Mouse (Mus musculus) mouse trophoblast stem cell (cell line): Measurements from ENCODE around the gene Cers1.

ENCODE experiments used
- in situ Hi-C, 2 experiments: fragments of 300-500 bp; cut with MseI, MboI; formaldehyde crosslinking; loops; 2 replicates in 1 of 2; 3 replicates in 1 of 2; pipeline ENCODE4 v1.15.1; 2025

The Cers1 gene

DNA sequence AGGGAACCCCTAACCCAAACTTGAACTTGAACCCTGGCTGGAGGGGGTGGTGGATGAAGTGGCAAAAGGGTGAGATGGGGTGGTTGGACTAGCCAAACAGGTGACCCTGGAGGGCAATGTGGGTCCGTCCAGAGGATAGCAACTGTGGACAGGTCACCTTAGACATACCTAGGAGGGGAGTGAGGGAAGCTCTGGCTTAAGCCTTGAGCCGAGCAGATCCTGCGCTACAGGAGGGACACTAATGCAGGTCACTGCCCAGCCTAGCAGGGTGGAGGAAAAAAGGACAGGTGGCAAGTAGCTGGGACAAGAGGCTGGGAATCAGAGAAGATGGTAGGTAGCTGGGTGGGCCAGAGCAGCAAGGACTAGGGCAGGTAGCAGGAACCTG, 36.4 kb downstream of the Cers1 start:
- in situ Hi-C loops: no loop called here

DNA sequence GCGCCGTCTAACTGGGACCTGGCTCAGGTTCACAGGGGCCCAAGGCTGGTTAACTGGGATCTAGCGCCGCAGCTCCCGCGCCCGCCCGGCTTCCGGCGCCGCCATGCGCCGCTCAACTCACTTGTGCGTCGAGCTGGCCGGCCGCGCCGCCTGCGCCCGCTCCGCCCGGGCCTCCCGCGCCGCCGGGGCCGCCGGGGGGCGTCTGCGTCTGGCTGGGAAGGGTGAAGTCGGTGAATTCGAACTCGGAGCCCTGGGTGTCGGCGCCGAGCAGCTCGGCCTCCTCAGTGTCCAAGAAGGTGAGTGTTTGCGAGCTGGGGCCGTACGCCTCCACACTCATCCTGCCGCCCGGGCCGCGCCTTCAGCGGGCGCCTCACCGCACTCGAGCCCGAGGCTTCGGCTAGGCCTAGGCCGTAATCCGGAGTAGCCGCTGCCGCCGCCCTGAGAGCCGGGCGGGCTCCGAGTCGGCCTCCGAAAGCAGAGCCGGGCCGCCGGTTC, 37.1 kb downstream of the Cers1 start:
- in situ Hi-C loops: no loop called here

DNA sequence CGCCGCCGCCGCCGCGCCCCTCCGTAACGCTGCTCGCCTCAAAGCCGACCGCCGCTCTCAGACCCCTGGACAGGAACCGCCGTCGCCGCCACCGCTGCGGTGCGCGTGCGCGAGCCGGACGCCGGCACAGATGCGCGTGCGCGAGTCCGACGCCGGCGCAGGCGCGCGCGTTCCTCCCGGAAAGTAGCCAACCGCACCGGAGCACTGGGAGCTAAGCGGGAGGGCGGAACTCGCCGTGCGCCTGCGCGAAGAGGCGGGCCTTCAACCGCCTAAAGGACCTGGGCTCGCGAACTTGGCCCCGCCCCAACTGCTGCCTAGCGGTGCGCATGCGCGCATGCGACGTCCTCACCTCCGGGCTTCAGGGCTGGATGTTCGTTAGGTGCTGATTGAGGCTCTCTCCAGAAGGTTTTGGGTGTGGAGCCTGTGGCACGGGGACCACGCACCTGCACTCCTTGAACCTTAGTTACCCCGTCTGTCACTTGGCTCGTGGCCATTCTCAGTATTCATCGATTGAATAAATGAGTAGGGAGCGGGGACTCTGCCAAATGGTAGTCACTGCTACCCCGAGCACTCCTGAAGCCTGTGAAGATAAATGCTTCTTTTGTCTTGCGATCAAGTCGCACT, 37.7 kb downstream of the Cers1 start, which contains the start of gene Upf1:
TSS of gene Upf1 (minus strand) at position 85 of the 624 bp plus-strand sequence.
- in situ Hi-C loops: no loop called here

DNA sequence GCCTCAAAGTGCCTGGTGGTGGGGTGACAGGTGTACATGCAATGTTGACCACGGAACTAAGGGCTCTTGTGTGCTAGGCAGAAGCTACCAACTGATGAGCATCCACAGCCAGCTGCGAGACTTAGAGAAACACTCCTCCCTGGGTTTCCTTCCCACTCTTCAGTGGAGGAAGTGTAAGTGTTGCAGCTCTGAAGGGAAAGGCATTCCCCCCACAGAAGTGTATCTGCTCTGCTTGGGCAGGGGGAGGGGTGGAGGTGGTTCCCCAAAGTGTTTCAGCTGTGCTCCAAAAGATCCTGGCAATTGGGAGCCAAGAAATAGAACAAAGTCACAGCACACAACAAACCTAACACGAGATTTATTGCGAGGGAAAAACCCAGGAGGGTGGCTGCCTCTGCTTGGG, 38.4 kb downstream of the Cers1 start:
- in situ Hi-C loops: no loop called here

DNA sequence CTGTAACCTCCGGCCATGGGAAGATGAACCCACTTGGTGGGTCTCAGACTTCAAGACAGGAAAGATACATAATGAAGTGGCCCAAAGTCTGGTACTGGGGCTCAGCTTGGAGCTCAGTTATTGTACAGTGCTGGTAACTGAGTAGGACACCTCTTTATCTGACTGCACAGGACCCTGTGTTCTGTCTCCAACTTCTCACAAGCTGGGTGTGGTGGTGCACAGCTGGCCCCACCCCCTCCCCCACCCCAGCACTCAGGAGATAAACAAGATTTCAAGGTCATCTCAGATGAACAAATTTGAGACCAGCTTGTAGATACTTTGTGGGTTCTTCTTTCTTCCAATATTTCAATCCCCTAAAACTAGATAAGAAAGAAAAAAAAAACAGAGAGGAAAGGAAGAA, 40.5 kb downstream of the Cers1 start:
- in situ Hi-C loops: no loop called here

DNA sequence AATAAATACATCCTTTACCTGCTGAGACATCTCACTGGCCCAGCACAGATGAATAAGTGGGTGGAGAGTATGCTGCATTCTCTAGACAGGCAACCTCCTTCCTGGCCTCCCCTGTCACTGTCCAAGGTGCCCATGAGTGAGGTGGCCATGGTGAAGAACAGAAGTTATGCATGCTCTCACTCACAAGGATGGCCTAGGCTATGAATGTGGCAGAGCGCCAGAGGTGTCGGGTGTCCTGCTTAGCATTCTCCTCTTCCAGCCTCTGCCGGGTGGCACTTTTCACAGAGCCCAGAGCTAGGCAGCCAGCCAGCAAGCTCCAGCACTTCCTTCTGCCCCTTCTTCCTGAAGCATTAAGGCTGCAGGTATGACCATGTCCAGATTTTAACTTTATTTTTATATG, 43.8 kb downstream of the Cers1 start:
- in situ Hi-C loops: no loop called here

DNA sequence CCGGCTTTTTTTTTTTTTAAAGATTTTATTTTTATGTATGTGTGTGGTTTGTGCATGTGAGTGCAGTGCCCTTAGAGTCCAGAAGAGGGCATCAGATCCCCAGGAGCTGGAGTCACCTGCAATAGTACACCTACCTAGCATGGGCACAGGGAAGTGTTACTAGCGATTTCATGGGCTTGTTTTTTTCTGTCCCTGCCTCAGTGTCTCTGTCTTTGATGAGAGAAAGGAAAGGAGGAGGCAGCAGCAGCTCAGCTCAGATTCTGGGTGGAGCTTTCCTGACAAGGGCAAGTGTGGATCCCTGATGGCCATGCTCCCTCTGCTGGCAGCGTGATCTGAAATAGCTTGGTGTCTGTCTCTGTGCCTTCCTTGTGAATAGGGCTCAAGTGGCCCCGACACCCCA, 45.2 kb downstream of the Cers1 start:
- in situ Hi-C loops: no loop called here

DNA sequence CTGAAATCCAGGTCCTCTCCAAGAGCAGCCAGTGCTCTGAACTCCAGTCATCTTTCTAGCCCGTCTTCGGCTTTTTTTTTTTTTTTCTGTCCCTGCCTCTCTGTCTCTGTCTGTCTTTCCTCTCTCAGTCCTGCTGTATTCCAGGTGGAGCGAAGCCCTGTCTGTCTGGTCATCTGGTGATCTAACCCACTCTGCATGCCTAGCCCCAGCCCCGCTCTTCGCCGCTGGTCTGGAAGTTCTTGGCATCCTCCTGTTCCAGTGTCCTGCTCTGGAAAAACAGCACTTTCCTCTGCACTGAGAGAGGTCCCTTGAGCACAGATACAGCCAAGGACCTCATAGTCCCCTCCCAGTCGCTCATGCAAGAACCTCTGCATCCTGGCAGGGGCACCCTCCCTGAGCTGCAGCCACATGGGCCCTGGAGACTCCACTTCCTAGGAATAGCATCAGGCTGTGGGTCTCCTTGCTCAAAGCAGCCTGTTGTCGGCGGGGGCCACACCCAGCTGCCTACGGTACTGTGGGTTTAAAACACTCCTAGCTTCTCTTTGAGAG, 46.0 kb downstream of the Cers1 start:
- in situ Hi-C loops: no loop called here

DNA sequence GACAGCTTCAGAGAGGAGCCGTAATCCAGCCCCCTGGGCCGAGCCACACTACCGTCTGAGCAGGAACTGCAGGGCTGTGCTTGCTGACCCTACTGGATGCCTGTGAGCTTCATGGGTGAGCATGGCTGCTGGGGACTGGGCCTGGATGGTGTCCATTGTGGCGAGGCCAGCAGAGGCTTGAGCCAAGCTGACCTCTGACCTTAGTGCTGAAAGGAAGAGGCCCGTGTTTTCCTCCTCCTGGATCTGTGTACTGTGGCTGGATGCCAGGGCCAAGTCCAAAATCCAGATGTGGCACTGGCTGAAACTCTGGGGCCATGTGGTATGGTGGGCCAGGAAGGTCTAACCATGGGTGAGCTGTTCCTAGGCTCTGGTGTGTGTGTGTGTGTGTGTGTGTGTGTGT, 48.5 kb downstream of the Cers1 start:
- in situ Hi-C loops: no loop called here

DNA sequence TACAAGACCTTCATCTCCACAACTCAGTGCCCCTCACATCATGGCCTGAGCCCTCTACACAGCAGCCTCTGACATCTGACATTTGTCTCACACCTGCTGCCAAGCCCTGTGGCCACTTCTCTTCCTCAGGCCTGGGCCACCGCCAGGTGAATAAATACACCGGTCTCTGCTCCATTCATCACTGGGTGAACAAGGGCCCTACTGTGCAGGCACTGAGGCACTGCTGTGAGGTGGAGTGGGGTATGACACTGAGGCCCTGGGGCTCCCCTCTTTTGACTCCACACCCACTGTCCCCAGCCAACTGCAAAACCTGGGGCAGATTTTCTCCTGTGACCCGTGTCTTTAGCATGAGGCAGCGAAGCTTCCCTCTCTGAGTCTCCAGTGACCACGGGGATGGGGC, 51.0 kb downstream of the Cers1 start:
- in situ Hi-C loops: no loop called here

DNA sequence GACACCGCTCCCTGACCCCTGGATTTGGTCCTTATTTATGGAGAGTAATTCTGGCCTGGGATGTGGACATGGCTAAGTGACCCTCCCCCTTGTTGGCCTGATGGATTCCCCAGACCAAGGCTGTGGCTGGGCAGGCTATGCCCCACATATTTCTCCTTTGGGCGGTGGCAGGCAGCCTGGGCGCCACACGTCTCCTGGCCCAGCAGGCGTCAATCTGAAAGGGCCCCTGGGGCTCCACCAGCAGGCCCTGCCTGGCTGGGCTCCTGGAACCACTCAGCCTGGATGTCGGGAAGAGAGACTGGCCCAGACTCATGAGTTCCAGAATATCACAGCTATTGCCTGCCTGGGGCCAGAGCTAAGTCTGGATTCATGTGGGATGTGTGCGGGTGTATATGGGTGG, 54.9 kb downstream of the Cers1 start:
- in situ Hi-C loops: no loop called here

DNA sequence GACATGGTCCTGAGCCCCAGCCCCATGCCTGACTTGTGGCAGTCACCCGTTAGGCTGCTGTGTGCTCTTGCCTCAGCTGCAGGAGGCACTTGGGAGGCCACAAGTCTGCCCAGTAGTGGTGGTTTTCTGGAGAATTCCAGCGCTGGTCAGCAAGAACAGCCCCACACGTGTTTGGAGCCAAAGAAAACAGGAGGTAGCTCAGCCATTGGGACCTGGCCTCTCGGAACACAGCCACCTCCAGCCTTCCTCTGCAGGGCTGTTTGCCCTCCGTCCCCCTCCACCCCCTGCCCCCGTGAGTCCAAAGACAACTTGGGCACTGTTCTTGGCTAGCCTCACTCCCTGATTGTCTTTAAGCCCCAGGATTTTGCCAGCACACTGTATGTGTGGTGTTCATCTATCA, 56.4 kb downstream of the Cers1 start:
- in situ Hi-C loops: no loop called here

DNA sequence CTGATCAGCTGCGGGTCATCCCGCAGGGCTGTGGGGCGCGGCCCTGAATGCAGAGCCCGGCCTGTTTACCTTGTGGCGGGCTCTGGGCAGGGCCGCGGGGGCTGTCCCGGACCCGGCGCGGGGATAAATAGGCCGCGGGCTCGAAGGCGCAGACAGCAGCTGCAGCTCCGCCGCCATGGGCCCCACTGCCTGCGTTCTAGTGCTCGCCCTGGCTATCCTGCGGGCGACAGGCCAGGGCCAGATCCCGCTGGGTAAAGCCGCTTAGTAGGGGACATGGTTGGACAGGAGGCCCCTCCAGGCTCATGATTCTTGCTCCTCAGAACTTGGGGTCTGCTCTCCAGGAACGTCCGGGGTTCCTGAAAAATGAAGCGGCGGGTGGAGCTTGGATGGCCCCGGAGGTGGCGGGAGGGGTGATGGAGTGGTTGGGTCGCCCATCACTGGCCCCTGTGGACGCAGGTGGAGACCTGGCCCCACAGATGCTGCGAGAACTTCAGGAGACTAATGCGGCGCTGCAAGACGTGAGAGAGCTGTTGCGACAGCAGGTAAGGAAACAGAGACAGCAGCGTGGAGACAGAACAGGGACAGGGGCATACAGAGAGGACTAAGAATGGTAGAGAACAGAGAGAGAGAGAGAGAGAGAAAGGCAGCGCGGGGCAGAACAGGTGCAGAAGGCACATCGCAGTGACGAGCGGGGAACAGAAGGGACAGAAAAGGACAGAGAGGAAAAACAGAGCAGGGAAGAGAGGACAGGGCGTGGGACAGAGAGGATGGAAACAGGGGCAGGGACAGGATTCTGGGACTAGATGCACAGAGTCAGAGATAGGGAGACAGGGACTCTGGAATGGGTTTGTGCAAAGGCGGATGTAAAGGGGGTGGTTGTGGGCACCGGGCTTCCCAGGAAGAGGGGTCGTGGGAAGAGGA, 58.1 kb downstream of the Cers1 start, which contains the start of gene Comp:
TSS of gene Comp (plus strand) at position 162 of the 921 bp plus-strand sequence.
- in situ Hi-C loops: no loop called here

DNA sequence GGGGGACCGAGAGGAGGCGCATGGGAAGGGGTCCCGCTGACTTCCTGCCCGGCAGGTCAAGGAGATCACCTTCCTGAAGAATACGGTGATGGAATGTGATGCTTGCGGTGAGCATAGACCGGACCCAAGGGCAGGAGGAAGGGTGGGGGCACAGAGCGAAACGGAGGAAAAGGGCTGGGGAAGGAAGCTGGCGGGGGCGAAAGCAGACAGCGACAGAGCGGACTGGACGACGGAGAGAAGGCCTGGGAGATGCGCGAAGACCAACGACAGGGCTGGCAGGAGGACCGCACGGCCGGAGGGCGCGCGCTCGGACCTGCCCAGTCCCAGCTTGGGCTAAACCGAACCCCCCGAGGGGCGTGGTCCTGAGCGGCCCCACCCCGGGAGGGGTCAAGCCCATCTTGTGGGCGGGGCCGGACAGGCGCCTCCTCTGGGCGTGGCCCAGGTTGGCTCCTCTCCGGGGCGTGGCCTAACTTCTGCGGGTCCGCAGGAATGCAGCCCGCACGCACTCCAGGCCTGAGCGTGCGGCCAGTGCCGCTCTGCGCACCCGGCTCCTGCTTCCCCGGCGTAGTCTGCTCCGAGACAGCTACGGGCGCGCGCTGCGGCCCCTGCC, 58.8 kb downstream of the Cers1 start:
- in situ Hi-C loops: no loop called here

DNA sequence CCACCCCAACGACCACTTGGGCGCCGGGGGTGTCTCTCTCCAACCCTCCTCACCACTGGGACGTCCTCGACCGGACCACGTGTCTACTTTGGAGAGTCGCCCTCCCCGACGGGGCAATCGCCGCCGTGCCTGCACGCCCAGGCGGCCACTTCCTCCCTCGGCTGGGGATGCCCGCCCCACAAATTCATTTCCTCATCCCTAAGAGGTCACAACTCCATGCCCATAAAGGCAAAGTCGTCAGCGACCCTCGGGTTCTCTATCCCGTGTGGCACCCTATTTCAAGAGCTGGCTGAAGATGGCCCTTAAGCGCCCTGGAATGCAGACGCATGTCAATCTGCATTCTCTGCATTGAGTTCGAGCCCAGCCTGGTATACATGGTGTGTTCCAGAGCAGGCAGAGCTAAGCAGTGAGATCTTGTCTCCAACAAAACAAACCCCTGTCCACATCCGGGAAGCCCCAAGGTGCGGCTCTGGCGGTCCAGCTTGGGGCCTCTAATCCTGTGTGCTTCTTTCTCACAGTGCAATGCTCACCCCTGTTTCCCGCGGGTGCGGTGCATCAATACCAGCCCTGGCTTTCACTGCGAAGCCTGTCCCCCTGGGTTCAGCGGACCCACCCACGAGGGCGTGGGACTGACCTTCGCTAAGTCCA, 59.8 kb downstream of the Cers1 start:
- in situ Hi-C loops: no loop called here

DNA sequence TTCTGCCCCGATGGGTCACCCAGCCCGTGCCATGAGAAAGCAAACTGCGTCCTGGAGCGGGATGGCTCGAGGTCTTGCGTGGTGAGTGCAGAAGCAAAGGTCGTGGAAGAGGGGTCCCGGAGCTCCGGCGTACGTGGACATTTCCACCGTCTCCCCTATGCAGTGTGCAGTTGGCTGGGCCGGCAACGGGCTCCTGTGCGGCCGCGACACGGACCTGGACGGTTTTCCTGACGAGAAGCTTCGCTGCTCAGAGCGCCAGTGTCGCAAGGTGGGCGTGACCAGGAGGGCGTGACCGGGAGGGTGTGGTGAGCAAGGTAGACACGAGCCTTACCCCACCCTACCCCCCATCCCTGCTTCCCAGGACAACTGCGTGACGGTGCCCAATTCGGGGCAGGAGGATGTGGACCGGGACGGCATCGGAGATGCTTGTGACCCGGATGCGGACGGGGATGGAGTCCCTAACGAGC, 60.7 kb downstream of the Cers1 start:
- in situ Hi-C loops: no loop called here

DNA sequence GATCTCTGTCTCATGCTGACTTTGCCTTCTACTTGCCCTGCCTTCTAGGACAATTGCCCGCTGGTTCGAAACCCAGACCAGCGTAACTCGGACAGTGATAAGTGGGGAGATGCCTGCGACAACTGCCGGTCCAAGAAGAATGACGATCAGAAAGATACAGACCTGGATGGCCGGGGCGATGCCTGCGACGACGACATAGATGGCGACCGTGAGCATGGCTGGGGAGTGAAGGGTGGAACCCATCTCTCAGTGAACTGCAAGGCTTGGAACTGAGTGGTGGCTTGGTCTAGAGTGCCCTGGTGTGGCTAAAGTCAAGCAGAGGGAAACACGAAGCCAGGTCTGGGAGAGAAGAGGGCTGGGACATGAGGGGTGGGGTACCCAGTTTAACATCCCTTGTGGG, 61.5 kb downstream of the Cers1 start:
- in situ Hi-C loops: no loop called here

DNA sequence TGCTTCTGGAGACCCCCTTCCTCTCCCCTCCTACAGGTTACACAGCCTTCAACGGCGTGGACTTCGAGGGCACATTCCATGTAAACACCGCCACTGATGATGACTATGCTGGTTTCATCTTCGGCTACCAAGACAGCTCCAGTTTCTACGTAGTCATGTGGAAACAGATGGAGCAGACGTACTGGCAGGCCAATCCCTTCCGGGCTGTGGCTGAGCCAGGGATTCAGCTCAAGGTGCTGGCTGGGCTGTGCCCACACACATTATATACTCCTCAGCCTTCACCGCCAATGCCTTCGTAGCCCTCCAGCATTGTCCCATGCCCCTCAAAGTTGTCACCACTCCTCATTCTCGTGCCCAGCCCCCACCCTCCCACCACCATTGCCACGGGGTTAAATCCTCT, 64.5 kb downstream of the Cers1 start:
- in situ Hi-C loops: no loop called here
